Mouse (Mus musculus): Measurements from ENCODE around the gene Gm49342.

DNA sequence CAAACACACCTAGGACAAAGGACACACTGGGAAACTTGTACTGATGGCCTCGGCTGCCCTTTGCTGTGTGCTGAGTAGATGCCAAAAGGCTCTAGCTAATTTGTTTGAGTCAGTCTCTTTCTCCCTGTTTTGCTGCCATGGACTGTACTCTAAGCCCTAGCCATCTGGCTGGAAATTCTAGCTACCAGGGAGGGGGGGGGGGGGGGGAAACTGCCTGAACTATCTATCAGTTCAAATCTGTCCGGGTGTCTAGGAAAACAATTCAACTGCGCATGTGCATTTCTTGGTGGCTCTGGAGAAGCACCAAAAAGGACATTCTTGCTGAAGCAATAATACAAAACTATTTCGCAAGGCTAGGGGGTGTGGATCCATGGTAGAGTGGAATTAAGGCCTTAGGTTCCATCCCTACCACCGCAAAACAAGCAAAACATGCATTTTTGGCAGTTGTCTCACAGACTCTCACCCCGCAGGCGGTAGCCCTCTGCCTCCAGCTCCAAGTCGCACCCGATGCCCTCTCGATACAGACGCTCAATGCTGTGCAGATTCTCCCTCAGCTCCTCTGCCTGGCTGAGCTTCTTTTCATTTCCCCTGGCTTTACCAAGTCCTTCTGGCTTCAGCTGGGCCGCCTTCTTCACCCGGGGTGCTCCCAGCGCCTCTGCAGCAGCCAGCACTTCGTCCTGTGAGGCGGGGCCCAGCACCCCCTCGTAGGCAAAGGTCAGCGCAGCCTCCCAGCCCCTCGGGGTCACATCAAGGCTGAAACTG is 48.2 kb upstream of the Gm49342 start:
- no peak for TF ChIP-seq CTCF (IDR thresholded peaks at IDR 0.05; ENCODE audit: low read depth)
- TF ChIP-seq EP300 (IDR thresholded peaks at IDR 0.05; ENCODE audit: low read depth) = no peak

Measured in heart, postnatal 0 days (tissue).